Mouse (Mus musculus) liver, adult 2 months (tissue): ENCODE measurements around the gene P4hb.
"Not testable (repeated sequence)": the region's sequence is repeated elsewhere in the genome, so short reads cannot be mapped to it uniquely, and the experiment has no call there.

Experiments used
- CTCF ChIP-seq: fragments of 200-500 bp; IDR thresholded peaks from 2 replicates; pipeline ENCODE4 v1.5.1; 2011; ENCODE audit warnings: low read depth, low read length, control low read depth
- POLR2A ChIP-seq: fragments of 200-500 bp; IDR thresholded peaks from 2 replicates; pipeline ENCODE4 v1.6.1; 2011; ENCODE audit warnings: low read length, control low read depth; ENCODE audit not compliant: insufficient read depth; ENCODE audit errors: extremely low read depth

DNA sequence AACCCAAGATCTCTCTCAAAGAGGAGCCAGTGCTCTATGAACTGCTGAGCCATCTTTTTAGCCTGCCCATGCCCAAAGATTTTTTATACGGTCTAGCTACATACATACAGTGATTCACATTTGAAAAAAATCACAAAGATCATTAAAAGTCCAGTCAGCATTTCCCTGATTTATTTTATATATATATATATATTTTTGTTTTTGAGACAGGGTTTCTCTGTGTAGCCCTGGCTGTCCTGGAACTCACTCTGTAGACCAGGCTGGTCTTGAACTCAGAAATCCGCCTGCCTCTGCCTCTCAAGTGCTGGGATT, 9.9 kb upstream of the P4hb start:
- TF ChIP-seq POLR2A, CTCF: not testable (repeated sequence)
